Mouse (Mus musculus): ENCODE data around the gene Snx10. TPM values are rescaled to one million over a fixed set of nuclear protein-coding genes. Genes with fewer than 3 reads are reported as not detected.
"Not testable (repeated sequence)": the region's sequence is repeated elsewhere in the genome, so short reads cannot be mapped to it uniquely, and the experiment has no call there.

Snx10 gene
- polyA plus RNA-seq (2016; fragmentation: Nextera tagmentation; extraction: Ambion mirVana) = 39.0 and 42.6 TPM in 2 replicates

DNA sequence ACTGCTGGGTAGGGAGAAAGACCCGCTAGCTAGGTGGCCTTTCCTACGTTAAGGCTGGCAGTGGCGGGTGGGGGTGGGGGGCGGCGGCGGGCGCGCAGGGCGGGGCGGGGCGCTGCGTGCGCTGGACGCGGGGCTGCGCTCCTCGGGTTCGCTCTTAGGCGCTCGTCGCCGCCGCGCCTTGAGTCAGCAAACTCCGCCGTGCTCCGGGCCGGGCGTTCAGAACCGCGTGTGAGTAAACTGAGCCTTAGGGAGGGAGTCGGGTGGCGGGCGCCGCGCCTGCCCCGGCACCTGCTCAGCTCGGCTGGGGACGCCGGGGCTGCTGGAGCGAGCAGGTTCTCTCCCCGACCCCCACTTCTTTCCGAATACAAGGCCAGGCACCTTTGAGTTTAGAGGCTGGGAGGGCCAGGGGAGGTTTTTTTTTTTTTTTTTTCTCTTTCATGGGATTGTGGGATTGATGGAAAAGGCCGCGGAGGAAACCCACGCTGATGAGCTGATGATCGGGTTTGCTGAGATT lies at the start of gene Snx10:
Gene Snx10 (plus strand): TSS at position 95 of the 514 bp plus-strand sequence.
- H3K4me2 ChIP-seq (replicated peaks) = peak within 1 kb of the TSS; percentile 82
- H3K36me3 ChIP-seq = no peaks in the 10 kb centered on the region
- no peaks in the 10 kb centered on the region for H3K27me3 ChIP-seq (replicated peaks)
- peak; percentile 76 for ATAC-seq (ENCODE audit: low FRiP score, low read depth)
- H3K9me3 ChIP-seq = no peaks in the 10 kb centered on the region
- peak within 1 kb of the TSS; percentile 68 for H3K4me3 ChIP-seq
- H3K9ac ChIP-seq = peak within 1 kb of the TSS; percentile 69
- peak within 1 kb of the TSS; percentile 53 for H3K27ac ChIP-seq
- H3K4me1 ChIP-seq = peaks cover 15% of the 10 kb centered on the region
- WGBS = under 1% methylated on average over 42 of the region's 47 CpGs

DNA sequence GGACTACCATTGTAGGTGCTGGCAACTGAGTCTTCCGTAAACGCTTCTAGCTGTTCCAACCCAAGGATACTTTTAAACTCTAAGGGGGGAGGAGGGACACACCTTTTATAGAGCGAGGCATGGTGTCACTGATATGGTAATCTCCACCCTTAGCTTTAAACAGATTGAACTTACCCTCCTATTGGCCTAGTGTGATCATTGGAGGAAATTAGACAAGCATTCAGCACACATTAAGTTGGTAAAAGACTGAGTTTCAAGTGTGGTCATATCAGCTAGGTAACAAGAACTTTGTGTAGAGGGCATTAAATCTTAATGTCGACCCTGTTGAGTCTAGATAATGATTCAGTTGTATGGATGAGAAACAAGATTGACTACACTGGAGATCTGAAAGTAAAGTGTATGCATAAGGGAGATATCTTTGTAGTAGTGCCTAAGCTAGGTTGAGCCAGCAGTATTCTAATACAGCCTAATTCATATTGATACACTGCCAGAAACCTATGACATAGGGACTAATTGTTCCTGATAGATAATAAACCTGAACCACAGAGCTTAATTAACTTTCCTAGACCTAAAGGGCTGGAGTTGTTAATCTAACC lies 44.5 kb upstream of the Snx10 start:
- Histone ChIP-seq H3K27ac (no peak overlapping the region), H3K9me3 (no peaks in the 10 kb centered on the region), H3K4me1 (no peaks in the 10 kb centered on the region), H3K27me3 (replicated peaks) (no peaks in the 10 kb centered on the region), H3K4me3 (no peak overlapping the region), H3K9ac (no peak overlapping the region), H3K4me2 (replicated peaks) (no peak overlapping the region), H3K36me3 (peaks cover 72% of the 10 kb centered on the region)
- 92% methylated on average over 4 of the region's 4 CpGs for WGBS
- ATAC-seq (ENCODE audit: low FRiP score, low read depth) = no peak

DNA sequence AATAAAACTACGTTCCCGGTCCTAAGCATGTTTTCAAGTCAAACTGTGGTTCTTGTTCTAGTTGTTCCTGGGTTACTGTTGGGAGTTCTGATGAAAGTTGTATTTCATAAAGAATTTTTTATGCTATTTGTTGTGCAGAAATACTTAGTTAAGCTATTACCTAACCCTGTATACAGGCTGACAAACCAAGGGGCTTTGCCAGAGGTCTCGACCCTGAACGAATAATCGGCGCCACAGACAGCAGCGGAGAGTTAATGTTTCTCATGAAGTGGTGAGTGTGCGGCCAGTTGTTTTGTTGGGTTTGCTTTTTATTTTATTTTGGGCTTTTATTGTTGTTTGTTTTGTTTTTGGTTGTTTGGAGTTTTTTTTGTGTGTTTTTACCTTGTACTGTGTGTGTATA lies 42.2 kb upstream of the Snx10 start:
- 94% methylated on average over 8 of the region's 8 CpGs for WGBS
- no peak overlapping the region for H3K4me2 ChIP-seq (replicated peaks)
- H3K36me3 ChIP-seq = peaks cover 60% of the 10 kb centered on the region
- no peak for ATAC-seq (ENCODE audit: low FRiP score, low read depth)
- H3K4me1 ChIP-seq = no peaks in the 10 kb centered on the region
- no peak overlapping the region for H3K27ac ChIP-seq
- H3K9ac ChIP-seq = no peak overlapping the region
- H3K9me3 ChIP-seq = no peaks in the 10 kb centered on the region
- H3K27me3 ChIP-seq (replicated peaks) = no peaks in the 10 kb centered on the region
- H3K4me3 ChIP-seq = no peak overlapping the region

DNA sequence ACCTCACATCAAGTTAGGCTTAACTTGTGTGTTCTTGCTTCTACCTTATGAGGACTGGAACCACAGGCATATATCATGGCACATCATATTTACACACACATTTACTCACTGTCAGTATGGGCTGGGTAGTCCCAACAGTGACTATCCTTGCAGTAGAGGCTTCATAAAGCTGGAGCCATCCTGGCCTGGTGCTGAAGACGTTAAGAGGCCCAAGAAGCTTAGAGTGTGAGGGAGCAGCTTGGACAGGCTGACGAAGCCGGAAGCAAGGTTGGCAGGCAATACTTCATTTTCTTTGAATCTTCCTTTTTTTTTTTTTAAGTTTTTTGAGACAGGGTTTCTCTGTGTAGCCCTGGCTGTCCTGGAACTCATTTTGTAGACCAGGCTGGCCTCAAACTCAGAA lies 39.8 kb upstream of the Snx10 start:
- H3K9me3 ChIP-seq = no peaks in the 10 kb centered on the region
- peaks cover 45% of the 10 kb centered on the region for H3K36me3 ChIP-seq
- no peak for ATAC-seq (ENCODE audit: low FRiP score, low read depth)
- H3K9ac ChIP-seq = no peak overlapping the region
- H3K27ac ChIP-seq = no peak overlapping the region
- H3K4me3 ChIP-seq = no peak overlapping the region
- no peak overlapping the region for H3K4me2 ChIP-seq (replicated peaks)
- H3K4me1 ChIP-seq = no peaks in the 10 kb centered on the region
- no peaks in the 10 kb centered on the region for H3K27me3 ChIP-seq (replicated peaks)
- WGBS = 90% methylated on average over 3 of the region's 3 CpGs

DNA sequence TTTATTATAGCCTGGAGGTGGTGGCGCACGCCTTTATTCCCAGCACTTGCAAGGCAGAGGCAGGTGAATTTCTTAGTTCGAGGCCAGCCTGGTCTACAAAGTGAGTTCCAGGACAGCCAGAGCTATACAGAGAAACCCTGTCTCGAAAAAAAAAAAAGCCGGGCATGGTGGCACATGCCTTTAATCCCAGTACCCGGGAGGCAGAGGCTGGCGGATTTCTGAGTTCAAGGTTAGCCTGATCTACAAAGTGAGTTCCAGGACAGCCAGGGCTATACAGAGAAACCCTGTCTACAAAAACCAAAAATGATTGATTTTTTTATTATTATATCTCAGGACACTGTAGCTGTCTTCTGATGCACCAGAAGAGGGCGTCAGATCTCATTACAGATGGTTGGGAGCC lies 39.1 kb upstream of the Snx10 start:
- WGBS = 87% methylated on average over 8 of the region's 8 CpGs
- H3K9ac ChIP-seq; H3K4me3 ChIP-seq; H3K4me1 ChIP-seq; H3K27me3 ChIP-seq (replicated peaks); H3K9me3 ChIP-seq; H3K4me2 ChIP-seq (replicated peaks); ATAC-seq (ENCODE audit: low FRiP score, low read depth); H3K27ac ChIP-seq: not testable (repeated sequence)
- H3K36me3 ChIP-seq = peaks cover 38% of the 10 kb centered on the region

DNA sequence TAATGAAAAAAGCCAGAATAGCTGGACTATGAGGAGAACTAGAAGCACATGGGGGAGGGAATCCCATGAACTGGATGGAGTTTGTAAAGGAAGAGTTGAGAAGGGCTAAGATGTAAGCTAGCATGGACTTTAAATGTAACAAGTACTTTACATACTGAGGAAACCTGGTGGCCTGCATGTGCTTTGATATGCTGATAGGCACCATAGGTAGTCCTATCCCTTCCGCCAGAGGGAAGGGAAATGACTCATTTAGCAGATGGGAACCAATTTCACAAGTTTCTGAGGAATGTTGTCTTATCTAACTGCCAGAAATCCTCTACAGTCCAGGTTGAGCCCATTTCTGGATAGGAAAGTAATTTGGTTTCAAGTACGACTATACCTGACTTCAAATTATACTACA lies 38.1 kb upstream of the Snx10 start:
- no peak overlapping the region for H3K27ac ChIP-seq
- 52% methylated on average over 2 of the region's 2 CpGs for WGBS

DNA sequence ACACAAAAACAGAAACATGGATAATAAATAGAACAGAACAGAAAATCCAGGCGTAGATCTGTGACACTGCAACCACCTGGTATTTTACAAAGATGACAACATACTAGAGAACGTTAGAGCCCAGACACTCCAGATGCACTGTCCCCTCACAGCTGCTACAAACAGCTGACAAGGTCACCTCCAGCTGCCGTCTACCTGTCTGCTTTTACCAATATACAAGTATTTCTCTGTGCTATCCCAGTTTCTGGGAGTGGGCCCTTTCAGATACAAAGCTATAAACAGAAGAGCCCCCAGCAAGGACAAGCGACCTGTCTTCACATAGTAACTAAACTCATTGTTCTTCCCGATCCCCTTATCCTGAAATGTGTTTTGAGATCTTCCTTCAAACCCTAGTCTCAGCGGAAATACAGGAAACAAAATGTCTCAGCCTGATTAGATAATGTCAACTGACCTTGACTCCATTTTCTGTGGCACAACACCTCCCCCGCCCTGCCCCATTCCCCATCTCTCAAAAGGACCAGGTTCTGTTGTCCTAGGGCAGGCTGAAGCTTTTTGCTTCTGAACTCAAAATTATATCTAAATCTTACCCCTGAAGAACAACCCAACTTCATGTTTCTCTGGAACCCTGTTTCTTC lies 37.5 kb upstream of the Snx10 start:
- H3K9me3 ChIP-seq = no peaks in the 10 kb centered on the region
- no peak overlapping the region for H3K4me3 ChIP-seq
- H3K27ac ChIP-seq = no peak overlapping the region
- H3K27me3 ChIP-seq (replicated peaks) = no peaks in the 10 kb centered on the region
- H3K4me1 ChIP-seq = no peaks in the 10 kb centered on the region
- 74% methylated on average over 7 of the region's 7 CpGs for WGBS
- no peak for ATAC-seq (ENCODE audit: low FRiP score, low read depth)
- peaks cover 22% of the 10 kb centered on the region for H3K36me3 ChIP-seq
- H3K9ac ChIP-seq = no peak overlapping the region
- H3K4me2 ChIP-seq (replicated peaks) = no peak overlapping the region

More for the DNA sequence above, 38.1 kb upstream of the Snx10 start:
- Histone ChIP-seq H3K9me3 (no peaks in the 10 kb centered on the region), H3K9ac (no peak overlapping the region), H3K36me3 (peaks cover 27% of the 10 kb centered on the region), H3K4me3 (no peak overlapping the region), H3K4me2 (replicated peaks) (no peak overlapping the region), H3K27me3 (replicated peaks) (no peaks in the 10 kb centered on the region), H3K4me1 (no peaks in the 10 kb centered on the region)
- no peak for ATAC-seq (ENCODE audit: low FRiP score, low read depth)

DNA sequence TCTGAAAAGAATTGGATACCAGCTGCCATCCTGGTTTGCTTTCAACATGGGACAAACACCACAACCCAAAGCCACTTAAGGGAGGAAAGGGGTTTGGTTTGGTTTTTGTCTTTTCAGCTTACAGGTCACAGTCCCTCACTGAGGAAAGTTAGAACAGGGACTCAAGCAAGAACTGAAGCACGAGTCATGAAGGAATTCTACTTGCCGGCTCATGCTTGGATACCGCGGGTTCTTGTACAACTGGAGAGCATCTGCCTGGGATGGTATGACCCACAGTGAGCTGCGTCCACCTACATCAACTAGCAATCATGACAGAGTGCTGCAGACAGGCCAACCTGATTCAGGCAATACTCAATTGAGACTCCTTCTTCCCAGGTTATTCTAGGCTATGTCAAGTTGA lies 37.0 kb upstream of the Snx10 start:
- H3K4me3 ChIP-seq = no peak overlapping the region
- H3K4me2 ChIP-seq (replicated peaks) = no peak overlapping the region
- WGBS = 91% methylated on average over 5 of the region's 5 CpGs
- H3K27ac ChIP-seq = no peak overlapping the region
- ATAC-seq (ENCODE audit: low FRiP score, low read depth) = no peak
- H3K36me3 ChIP-seq = peaks cover 16% of the 10 kb centered on the region
- H3K4me1 ChIP-seq = no peaks in the 10 kb centered on the region
- H3K27me3 ChIP-seq (replicated peaks) = no peaks in the 10 kb centered on the region
- no peak overlapping the region for H3K9ac ChIP-seq
- H3K9me3 ChIP-seq = no peaks in the 10 kb centered on the region

DNA sequence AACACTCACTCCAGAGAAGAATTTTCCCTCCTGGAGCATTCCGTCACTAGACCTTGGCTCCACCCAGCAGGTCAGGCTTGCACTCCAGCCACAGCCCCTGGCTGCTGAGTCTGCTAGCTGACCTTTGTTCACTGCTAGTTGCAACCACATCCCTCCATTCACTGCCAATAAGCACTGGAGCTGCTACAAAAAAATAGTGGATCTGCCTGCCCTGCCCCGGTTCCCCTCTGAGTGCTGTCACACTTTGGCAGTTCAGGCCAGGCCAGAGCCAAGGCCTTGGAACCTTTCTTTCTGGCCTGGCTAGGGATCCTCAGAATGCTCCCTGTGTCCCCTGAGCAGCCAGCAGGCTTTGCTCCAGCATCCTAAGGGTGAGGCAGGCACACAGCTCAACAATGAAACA lies 33.9 kb upstream of the Snx10 start:
- Histone ChIP-seq H3K4me2 (replicated peaks) (no peak overlapping the region), H3K4me1 (no peaks in the 10 kb centered on the region), H3K36me3 (no peaks in the 10 kb centered on the region), H3K4me3 (no peak overlapping the region), H3K9me3 (no peaks in the 10 kb centered on the region), H3K27me3 (replicated peaks) (no peaks in the 10 kb centered on the region), H3K9ac (no peak overlapping the region), H3K27ac (no peak overlapping the region)
- 77% methylated on average over 2 of the region's 2 CpGs for WGBS
- ATAC-seq (ENCODE audit: low FRiP score, low read depth) = no peak

DNA sequence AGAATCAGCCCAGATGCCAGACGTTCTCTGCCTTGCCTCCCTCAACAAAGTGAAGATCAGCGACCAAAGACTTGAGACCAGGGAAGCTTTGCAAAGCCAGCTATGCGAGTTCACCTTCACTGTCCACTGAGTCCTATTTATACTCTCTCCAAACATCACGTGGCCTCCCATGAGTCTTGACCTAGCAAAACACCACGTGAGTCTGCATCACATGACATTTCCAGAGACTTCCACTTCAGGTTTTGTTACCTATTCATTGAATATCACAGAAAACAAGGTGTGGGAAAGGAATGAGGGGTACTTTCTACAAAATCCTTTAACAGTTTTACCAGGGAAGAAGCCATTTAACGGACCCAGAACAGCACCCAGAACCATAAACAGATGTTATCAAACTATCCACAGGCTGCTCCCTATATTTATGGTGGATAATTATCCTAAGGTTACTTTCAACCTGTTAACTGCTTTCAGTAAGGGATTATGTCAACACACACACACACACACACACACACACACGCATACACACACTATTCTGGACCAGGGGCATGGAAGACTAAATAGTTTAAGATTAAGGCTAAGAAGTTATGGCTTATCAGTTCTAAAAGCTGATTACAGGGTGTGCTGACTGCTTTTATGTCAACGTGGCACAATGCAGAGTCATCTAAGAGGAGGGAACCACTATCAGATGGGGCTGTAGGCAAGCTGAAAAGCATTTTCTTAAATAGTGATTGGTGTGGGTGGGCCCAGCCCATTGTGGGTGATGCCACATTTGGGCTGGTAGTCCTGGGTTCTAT lies 26.2 kb upstream of the Snx10 start:
- 77% methylated on average over 8 of the region's 8 CpGs for WGBS
- H3K4me1 ChIP-seq = no peaks in the 10 kb centered on the region
- no peak overlapping the region for H3K9ac ChIP-seq
- H3K9me3 ChIP-seq = no peaks in the 10 kb centered on the region
- no peaks in the 10 kb centered on the region for H3K36me3 ChIP-seq
- no peaks in the 10 kb centered on the region for H3K27me3 ChIP-seq (replicated peaks)
- H3K4me2 ChIP-seq (replicated peaks) = no peak overlapping the region
- H3K27ac ChIP-seq = no peak overlapping the region
- no peak overlapping the region for H3K4me3 ChIP-seq
- no peak for ATAC-seq (ENCODE audit: low FRiP score, low read depth)

DNA sequence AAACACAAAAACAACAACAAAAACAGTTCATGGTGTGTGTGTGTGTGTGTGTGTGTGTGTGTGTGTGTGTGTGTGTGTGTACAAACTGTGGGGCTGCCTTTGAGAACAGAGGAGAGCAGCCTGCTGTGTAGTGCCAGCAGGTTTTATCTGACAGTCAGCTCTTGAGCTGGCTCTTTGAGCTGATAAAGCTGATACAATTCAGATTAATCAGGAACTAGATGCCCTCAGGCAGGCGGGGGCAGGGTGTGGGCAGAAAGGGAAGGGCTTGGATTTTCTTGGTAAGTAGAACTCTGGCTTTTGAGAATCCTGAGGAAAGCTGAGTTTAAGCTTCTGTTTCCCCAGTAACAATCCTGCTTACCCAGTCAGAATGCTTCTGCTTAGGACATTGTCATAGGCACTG lies 18.0 kb upstream of the Snx10 start:
- H3K4me3 ChIP-seq = no peak overlapping the region
- H3K27ac ChIP-seq = no peak overlapping the region
- H3K36me3 ChIP-seq = no peaks in the 10 kb centered on the region
- no peaks in the 10 kb centered on the region for H3K4me1 ChIP-seq
- WGBS = 64% methylated on average over 1 of the region's 1 CpGs
- no peak overlapping the region for H3K9ac ChIP-seq
- no peak overlapping the region for H3K4me2 ChIP-seq (replicated peaks)
- H3K27me3 ChIP-seq (replicated peaks) = no peaks in the 10 kb centered on the region
- no peak for ATAC-seq (ENCODE audit: low FRiP score, low read depth)
- no peaks in the 10 kb centered on the region for H3K9me3 ChIP-seq

DNA sequence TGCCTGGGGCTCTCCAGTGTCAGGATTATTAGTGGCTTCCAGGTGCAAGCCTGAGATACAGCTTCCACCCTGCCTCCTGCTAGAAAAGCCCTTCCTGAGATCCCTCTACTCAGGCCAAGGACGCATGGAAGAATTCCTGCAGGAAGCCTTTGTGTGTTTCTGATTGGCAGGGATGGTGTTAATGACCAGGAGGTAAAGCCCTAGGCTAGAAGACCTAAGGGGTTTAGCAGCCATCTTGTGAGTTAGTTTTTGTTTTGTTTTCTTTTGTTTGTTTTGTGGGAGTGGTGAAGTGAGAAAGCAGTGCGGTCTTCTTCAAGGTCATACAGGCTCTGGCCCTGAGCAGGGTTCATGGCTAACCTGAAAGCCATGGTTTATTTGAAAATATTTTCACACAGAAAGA lies 16.1 kb upstream of the Snx10 start:
- Histone ChIP-seq H3K4me1 (no peaks in the 10 kb centered on the region), H3K9ac (no peak overlapping the region), H3K4me2 (replicated peaks) (no peak overlapping the region), H3K9me3 (no peaks in the 10 kb centered on the region), H3K4me3 (no peak overlapping the region), H3K27ac (no peak overlapping the region), H3K27me3 (replicated peaks) (no peaks in the 10 kb centered on the region), H3K36me3 (no peaks in the 10 kb centered on the region)
- ATAC-seq (ENCODE audit: low FRiP score, low read depth) = no peak
- WGBS = 70% methylated on average over 2 of the region's 2 CpGs

All from neural tube, embryonic 12.5 days (tissue).